Mouse (Mus musculus) gastrocnemius, adult 2 months (tissue): ENCODE measurements at regions not wholly inside any gene's neighbourhood (a gene's known extent, or its start where the extent isn't known, plus 50 kb on each side); places are given as distances from the start of the nearest gene placed in this dataset.

Experiments used
- DNase-seq: peaks from one replicate; pipeline ENCODE4 v3.0.0; 2022
- H3K27ac ChIP-seq: fragments of 200-600 bp; 2 replicates; pipeline ENCODE4 v1.8.1; 2022; ENCODE audit warnings: mild to moderate bottlenecking
- H3K4me3 ChIP-seq: fragments of 200-600 bp; 2 replicates; pipeline ENCODE4 v1.8.1; 2022; ENCODE audit warnings: mild to moderate bottlenecking, moderate library complexity
- CTCF ChIP-seq: fragments of 200-600 bp; IDR thresholded peaks from 2 replicates; pipeline ENCODE4 v1.8.1; 2022; ENCODE audit warnings: antibody characterized with exemption, mild to moderate bottlenecking, moderate library complexity
- intact Hi-C: fragments of 180-260 bp; cut with DNase I; formaldehyde crosslinking; loops from one replicate; pipeline ENCODE4 v1.15.1; 2025

- no peak for TF ChIP-seq CTCF
- DNase-seq, result no peak
- H3K4me3 ChIP-seq, result no peak overlapping the region
- intact Hi-C loops, result no loop called here
- H3K27ac ChIP-seq, result no peak overlapping the region
These were observed 614.0 kb upstream of the Adam5 start for GRCm38 (mm10) chr8:25438021-25438620.

GRCm38 (mm10) chr8:25437178-25437577, 613.0 kb upstream of the Adam5 start:
- no peak overlapping the region for H3K27ac ChIP-seq
- intact Hi-C loops, result no loop called here
- no peak overlapping the region for H3K4me3 ChIP-seq
- no peak for DNase-seq
- no peak for TF ChIP-seq CTCF

GRCm38 (mm10) chr8:25430552-25430951, 606.4 kb upstream of the Adam5 start:
- no peak for TF ChIP-seq CTCF
- intact Hi-C loops, result no loop called here
- H3K4me3 ChIP-seq, result no peak overlapping the region
- DNase-seq, result no peak
- H3K27ac ChIP-seq, result no peak overlapping the region

GRCm38 (mm10) chr8:25429846-25430482, 605.8 kb upstream of the Adam5 start:
- H3K27ac ChIP-seq, result no peak overlapping the region; the same call in 1 of the 2 replicates
- intact Hi-C loops, result no loop called here
- DNase-seq, result no peak
- no peak for TF ChIP-seq CTCF
- H3K4me3 ChIP-seq, result no peak overlapping the region

GRCm38 (mm10) chr8:25428761-25429160, 604.6 kb upstream of the Adam5 start:
- no peak for TF ChIP-seq CTCF

GRCm38 (mm10) chr8:25426207-25426606, 602.0 kb upstream of the Adam5 start:
- intact Hi-C loops, result no loop called here
- no peak overlapping the region for H3K4me3 ChIP-seq
- no peak overlapping the region for H3K27ac ChIP-seq
- no peak for DNase-seq
- TF ChIP-seq CTCF, result no peak

More at GRCm38 (mm10) chr8:25428761-25429160, 604.6 kb upstream of the Adam5 start:
- intact Hi-C loops, result no loop called here
- peak; percentile 70 for DNase-seq
- no peak overlapping the region for H3K4me3 ChIP-seq
- peak overlapping the region; percentile 77 for H3K27ac ChIP-seq

- intact Hi-C loops, result no loop called here
- DNase-seq, result no peak
- TF ChIP-seq CTCF, result no peak
- Histone ChIP-seq H3K4me3 (no peak overlapping the region), H3K27ac (no peak overlapping the region)
These were observed 597.3 kb upstream of the Adam5 start for GRCm38 (mm10) chr8:25421478-25421877.

- Histone ChIP-seq H3K27ac (no peak overlapping the region), H3K4me3 (no peak overlapping the region)
- no peak for DNase-seq
- intact Hi-C loops, result no loop called here
- no peak for TF ChIP-seq CTCF
These were observed 586.4 kb upstream of the Adam5 start for GRCm38 (mm10) chr8:25410536-25410935.

- no peak for DNase-seq
- Histone ChIP-seq H3K4me3 (no peak overlapping the region), H3K27ac (no peak overlapping the region)
- intact Hi-C loops, result no loop called here
- no peak for TF ChIP-seq CTCF
These were observed 583.7 kb upstream of the Adam5 start for GRCm38 (mm10) chr8:25407862-25408261.

- no peak overlapping the region for H3K4me3 ChIP-seq
- H3K27ac ChIP-seq, result no peak overlapping the region
- intact Hi-C loops, result no loop called here
- no peak for DNase-seq
- TF ChIP-seq CTCF, result no peak
These were observed 568.6 kb upstream of the Adam5 start for GRCm38 (mm10) chr8:25392766-25393166.

GRCm38 (mm10) chr8:25389947-25390346, 565.8 kb upstream of the Adam5 start:
- Histone ChIP-seq H3K27ac (no peak overlapping the region), H3K4me3 (no peak overlapping the region)
- TF ChIP-seq CTCF, result no peak
- DNase-seq, result no peak
- intact Hi-C loops, result no loop called here

GRCm38 (mm10) chr8:25389371-25389855, 565.2 kb upstream of the Adam5 start:
- peak overlapping the region; percentile 54 for H3K27ac ChIP-seq
- peak; percentile 54 for DNase-seq
- 0 out of 2 replicates have a peak overlapping the region, but pooled peaks have one; percentile 18 for H3K4me3 ChIP-seq
- intact Hi-C loops, result no loop called here
- TF ChIP-seq CTCF, result no peak

GRCm38 (mm10) chr8:25388811-25389210, 564.6 kb upstream of the Adam5 start:
- Histone ChIP-seq H3K4me3 (no peak overlapping the region), H3K27ac (no peak overlapping the region)
- intact Hi-C loops, result no loop called here
- no peak for TF ChIP-seq CTCF
- DNase-seq, result no peak

- no peak for DNase-seq
- TF ChIP-seq CTCF, result no peak
- intact Hi-C loops, result no loop called here
- no peak overlapping the region for H3K4me3 ChIP-seq
- H3K27ac ChIP-seq, result no peak overlapping the region
These were observed 561.0 kb upstream of the Adam5 start for GRCm38 (mm10) chr8:25385186-25385585.
